Mouse (Mus musculus) lung, postnatal 0 days (tissue): ENCODE data around the gene Gm17324.

ENCODE experiments used
- CTCF ChIP-seq: IDR thresholded peaks from 2 replicates; pipeline ENCODE4 v1.5.1; 2016; ENCODE audit warnings: antibody characterized with exemption, mild to moderate bottlenecking
- EP300 ChIP-seq: IDR thresholded peaks from 2 replicates; pipeline ENCODE4 v1.6.1; 2016; ENCODE audit warnings: antibody characterized with exemption, mild to moderate bottlenecking, control low read depth

- no peak for TF ChIP-seq CTCF
- TF ChIP-seq EP300, result no peak
Observed at GRCm38 (mm10) chr9:78475873-78476272, 27.3 kb upstream of the Gm17324 start.
